Mouse (Mus musculus): ENCODE measurements at regions not wholly inside any gene's neighbourhood (a gene's known extent, or its start where the extent isn't known, plus 50 kb on each side); places are given as distances from the start of the nearest gene placed in this dataset.
"Not testable (repeated sequence)": the region's sequence is repeated elsewhere in the genome, so short reads cannot be mapped to it uniquely, and the experiment has no call there.

- no peak for DNase-seq (ENCODE audit: low spot score in 2 of 2)
Measured at GRCm38 (mm10) chr8:90056331-90056730, 291.8 kb downstream of the Tox3 start.

GRCm38 (mm10) chr8:90046779-90047178 is 301.4 kb downstream of the Tox3 start:
- no peak for DNase-seq (ENCODE audit: low spot score in 2 of 2)

- DNase-seq (ENCODE audit: low spot score in 2 of 2) = no peak
Measured at GRCm38 (mm10) chr8:90036436-90036835, 311.7 kb downstream of the Tox3 start.

- no peak for DNase-seq (ENCODE audit: low spot score in 2 of 2)
Measured at GRCm38 (mm10) chr8:90032572-90032971, 315.6 kb downstream of the Tox3 start.

GRCm38 (mm10) chr8:90031220-90031619 is 316.9 kb downstream of the Tox3 start:
- DNase-seq (ENCODE audit: low spot score in 2 of 2) = no peak

- not testable (repeated sequence) for DNase-seq (ENCODE audit: low spot score in 2 of 2)
Measured at GRCm38 (mm10) chr8:90017958-90018357, 330.2 kb downstream of the Tox3 start.

- DNase-seq (ENCODE audit: low spot score in 2 of 2) = no peak
Measured at GRCm38 (mm10) chr8:90013755-90014154, 334.4 kb downstream of the Tox3 start.

GRCm38 (mm10) chr8:90011682-90012409 is 336.3 kb downstream of the Tox3 start:
- DNase-seq (ENCODE audit: low spot score in 2 of 2) = no peak

- no peak for DNase-seq (ENCODE audit: low spot score in 2 of 2)
Measured at GRCm38 (mm10) chr8:90009431-90009830, 338.7 kb downstream of the Tox3 start.

GRCm38 (mm10) chr8:90000899-90001640 is 347.1 kb downstream of the Tox3 start:
- peak; percentile 57 to 69 for DNase-seq (ENCODE audit: low spot score in 2 of 2)

- DNase-seq (ENCODE audit: low spot score in 2 of 2) = no peak
Measured at GRCm38 (mm10) chr8:89993743-89994142, 354.4 kb downstream of the Tox3 start.

- no peak for DNase-seq (ENCODE audit: low spot score in 2 of 2)
Measured at GRCm38 (mm10) chr8:89983859-89984258, 364.3 kb downstream of the Tox3 start.

GRCm38 (mm10) chr8:89982551-89982950 is 365.6 kb downstream of the Tox3 start:
- DNase-seq (ENCODE audit: low spot score in 2 of 2) = no peak

- DNase-seq (ENCODE audit: low spot score in 2 of 2) = no peak
Measured at GRCm38 (mm10) chr8:89981320-89981719, 366.8 kb downstream of the Tox3 start.

- DNase-seq (ENCODE audit: low spot score in 2 of 2) = no peak
Measured at GRCm38 (mm10) chr8:89980441-89980840, 367.7 kb downstream of the Tox3 start.

GRCm38 (mm10) chr8:89962799-89963198 is 385.3 kb downstream of the Tox3 start:
- DNase-seq (ENCODE audit: low spot score in 2 of 2) = no peak

GRCm38 (mm10) chr8:89957486-89957885 is 390.7 kb downstream of the Tox3 start:
- no peak for DNase-seq (ENCODE audit: low spot score in 2 of 2)

GRCm38 (mm10) chr8:89956482-89957020 is 391.6 kb downstream of the Tox3 start:
- DNase-seq (ENCODE audit: low spot score in 2 of 2) = no peak

GRCm38 (mm10) chr8:89938836-89939235 is 409.3 kb downstream of the Tox3 start:
- no peak for DNase-seq (ENCODE audit: low spot score in 2 of 2)

GRCm38 (mm10) chr8:89934521-89934920 is 413.6 kb downstream of the Tox3 start:
- DNase-seq (ENCODE audit: low spot score in 2 of 2) = no peak

GRCm38 (mm10) chr8:89926666-89927232 is 421.4 kb downstream of the Tox3 start:
- no peak for DNase-seq (ENCODE audit: low spot score in 2 of 2)

- peak in 1 of 2 experiments; percentile 6 for DNase-seq (ENCODE audit: low spot score in 2 of 2)
Measured at GRCm38 (mm10) chr8:89924697-89925096, 423.4 kb downstream of the Tox3 start.

- no peak for DNase-seq (ENCODE audit: low spot score in 2 of 2)
Measured at GRCm38 (mm10) chr8:89914076-89914475, 434.1 kb downstream of the Tox3 start.
